In the genomic region with DNA sequence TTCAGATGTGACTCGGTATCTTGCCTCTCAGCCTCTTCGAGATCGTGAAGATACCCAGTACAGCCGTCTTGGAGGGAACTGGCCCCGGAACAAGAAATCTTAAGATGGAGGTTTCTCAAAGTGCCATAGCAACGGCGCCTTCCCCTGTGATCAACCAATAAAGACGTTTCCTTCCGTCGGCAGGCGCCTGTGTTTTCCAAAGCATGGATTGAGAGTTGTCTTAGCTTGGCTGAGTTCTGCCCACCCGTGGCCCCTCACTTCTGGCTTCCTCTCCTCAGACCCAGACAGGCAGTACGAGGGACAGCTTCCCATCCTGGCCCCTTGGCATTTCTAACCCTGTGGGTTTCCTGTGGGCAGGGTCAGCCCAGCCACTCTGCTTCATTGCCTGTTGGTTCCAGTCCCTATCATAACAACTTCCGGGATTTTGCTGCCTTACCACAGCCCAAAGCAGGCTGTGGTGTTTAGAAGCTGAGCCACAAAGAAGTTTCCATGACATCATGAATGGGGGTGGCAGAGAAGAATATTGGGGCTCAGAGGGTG, we compare ENCODE assay signal across 9 mouse cellular contexts. TPM values are rescaled to one million over a fixed set of nuclear protein-coding genes. Genes with fewer than 3 reads are reported as not detected.
DNase-seq lines count a peak whose midpoint lies in the region; ATAC-seq and TF ChIP-seq lines count a peak whose summit lies in the region.
"Had no signal": no experiment of that assay in that cellular context is flagged by ENCODE, and none has a peak within 500 bp of the region (broad histone marks: within the 10 kb centered on the region; RNA-seq: fewer than 3 reads in every experiment).

No protein-coding gene starts in this region.

- H3K4me1 ChIP-seq in embryonic facial prominence, embryonic 13.5 days, result 0 out of 2 replicates have a peak, but pooled peaks cover 2% of the 10 kb centered on the region
- H3K4me1 ChIP-seq in embryonic facial prominence, embryonic 10.5 days, result no peaks in the 10 kb centered on the region
- peaks cover 6% of the 10 kb centered on the region; the same call in 1 of the 2 replicates for H3K4me1 ChIP-seq in limb, embryonic 15.5 days
- no peaks in the 10 kb centered on the region for H3K4me1 ChIP-seq in hindbrain, postnatal 0 days (ENCODE audit: insufficient read depth, low read length)

- H3K9ac ChIP-seq in embryonic facial prominence, embryonic 13.5 days, result no peak overlapping the region
- H3K9ac ChIP-seq in limb, embryonic 15.5 days, result no peak overlapping the region
- no peak overlapping the region for H3K9ac ChIP-seq in hindbrain, postnatal 0 days (replicated peaks; ENCODE audit: low read length)

- no peak for ATAC-seq in embryonic facial prominence, embryonic 13.5 days (ENCODE audit: insufficient number of reproducible peaks, insufficient read depth, low FRiP score, low TSS enrichment, low read depth)
- ATAC-seq in limb, embryonic 15.5 days (ENCODE audit: insufficient number of reproducible peaks, low FRiP score, low TSS enrichment, low read depth), result peak; percentile 55; the same call in 1 of the 2 replicates
- ATAC-seq in hindbrain, postnatal 0 days, result no peak

- DNase-seq in embryonic facial prominence, embryonic 10.5 days (ENCODE audit: low spot score), result no peak
- DNase-seq in c-Kit-positive CD71-negative TER-119-negative erythroid progenitor cells, embryonic 14.5 days (ENCODE audit: low read depth), result peak; percentile 68
- DNase-seq in skeletal muscle tissue, adult 2 months (ENCODE audit: low read depth, low spot score), result peak; percentile 65
- no peak for DNase-seq in right cerebral cortex, adult 2 months (ENCODE audit: low spot score in 2 of 2)
- DNase-seq in hindbrain, postnatal 0 days (ENCODE audit: low spot score), result no peak
- DNase-seq in gastrocnemius, adult 8-10 months (ENCODE audit: low spot score in 2 of 2), result no peak

- H3K4me3 ChIP-seq in embryonic facial prominence, embryonic 13.5 days, result no peak overlapping the region
- no peak overlapping the region for H3K4me3 ChIP-seq in embryonic facial prominence, embryonic 10.5 days
- H3K4me3 ChIP-seq in limb, embryonic 15.5 days, result no peak overlapping the region
- no peak overlapping the region for H3K4me3 ChIP-seq in hindbrain, postnatal 0 days (ENCODE audit: low read length)

- no peak for TF ChIP-seq CTCF in hindbrain, postnatal 0 days (IDR thresholded peaks at IDR 0.05; ENCODE audit: low read depth)

- H3K27ac ChIP-seq in embryonic facial prominence, embryonic 13.5 days, result no peak overlapping the region
- H3K27ac ChIP-seq in embryonic facial prominence, embryonic 10.5 days (replicated peaks), result no peak overlapping the region
- H3K27ac ChIP-seq in limb, embryonic 15.5 days, result 0 out of 2 replicates have a peak overlapping the region, but pooled peaks have one; percentile 54
- no peak overlapping the region for H3K27ac ChIP-seq in hindbrain, postnatal 0 days

- H3K36me3 ChIP-seq in embryonic facial prominence, embryonic 13.5 days, result no peaks in the 10 kb centered on the region
- H3K36me3 ChIP-seq in embryonic facial prominence, embryonic 10.5 days (replicated peaks), result no peaks in the 10 kb centered on the region
- no peaks in the 10 kb centered on the region for H3K36me3 ChIP-seq in limb, embryonic 15.5 days
- H3K36me3 ChIP-seq in hindbrain, postnatal 0 days (ENCODE audit: insufficient read depth, low read length), result no peaks in the 10 kb centered on the region

- H3K27me3 ChIP-seq in embryonic facial prominence, embryonic 13.5 days, result peaks cover 11% of the 10 kb centered on the region; the same call in 1 of the 2 replicates
- H3K27me3 ChIP-seq in embryonic facial prominence, embryonic 10.5 days (replicated peaks; ENCODE audit: low read depth, poor library complexity, severe bottlenecking), result no peaks in the 10 kb centered on the region
- no peaks in the 10 kb centered on the region for H3K27me3 ChIP-seq in limb, embryonic 15.5 days
- no peaks in the 10 kb centered on the region for H3K27me3 ChIP-seq in hindbrain, postnatal 0 days (ENCODE audit: insufficient read depth, low read length)

- 65% methylated on average over 14 of the region's 14 CpGs for WGBS in embryonic facial prominence, embryonic 13.5 days
- 75% methylated on average over 14 of the region's 14 CpGs for WGBS in embryonic facial prominence, embryonic 10.5 days
- 48% methylated on average over 14 of the region's 14 CpGs for WGBS in limb, embryonic 15.5 days
- WGBS in hindbrain, postnatal 0 days, result 50% methylated on average over 14 of the region's 14 CpGs

- 0 out of 2 replicates have a peak overlapping the region, but pooled peaks have one; percentile 2 for H3K4me2 ChIP-seq in embryonic facial prominence, embryonic 13.5 days
- peak overlapping the region; percentile 15; the same call in 1 of the 2 replicates for H3K4me2 ChIP-seq in limb, embryonic 15.5 days
- no peak overlapping the region for H3K4me2 ChIP-seq in hindbrain, postnatal 0 days (ENCODE audit: low read depth, low read length)

- no peaks in the 10 kb centered on the region for H3K9me3 ChIP-seq in embryonic facial prominence, embryonic 13.5 days
- H3K9me3 ChIP-seq in embryonic facial prominence, embryonic 10.5 days, result no peaks in the 10 kb centered on the region
- H3K9me3 ChIP-seq in limb, embryonic 15.5 days, result no peaks in the 10 kb centered on the region
- no peaks in the 10 kb centered on the region for H3K9me3 ChIP-seq in hindbrain, postnatal 0 days (ENCODE audit: low read length)

RNA-seq across cellular contexts. Expression of gene Cd3d, which starts 4.7 kb away (rescaled TPM):
- polyA plus RNA-seq in embryonic facial prominence, embryonic 13.5 days (2015; fragmentation: Nextera tagmentation; extraction: Ambion mirVana), result not detected in 2 replicates
- polyA plus RNA-seq in embryonic facial prominence, embryonic 10.5 days (2016; fragmentation: Nextera tagmentation; extraction: Ambion mirVana), result not detected in 2 replicates
- polyA plus RNA-seq in limb, embryonic 15.5 days (2015; fragmentation: Nextera tagmentation; extraction: Ambion mirVana), result 0.28 TPM in 1 of 2 replicates, not detected in the other
- total RNA-seq in hindbrain, postnatal 0 days (2014; rRNA removed), result not detected in 2 replicates
- 0.09 TPM in 1 of 2 replicates, not detected in the other for polyA plus RNA-seq in hindbrain, postnatal 0 days (2015; fragmentation: Nextera tagmentation; extraction: Ambion mirVana)
- not detected for total RNA-seq in gastrocnemius, adult 8-10 months (2022)
- polyA plus RNA-seq: intestine, embryonic 14.5 days had no signal

RNA-seq across cellular contexts. Expression of gene Cd3g, which starts 6.1 kb away (rescaled TPM):
- 0.27 TPM in 1 of 2 replicates, not detected in the other for polyA plus RNA-seq in embryonic facial prominence, embryonic 13.5 days (2015; fragmentation: Nextera tagmentation; extraction: Ambion mirVana)
- polyA plus RNA-seq in embryonic facial prominence, embryonic 10.5 days (2016; fragmentation: Nextera tagmentation; extraction: Ambion mirVana), result not detected in 2 replicates
- polyA plus RNA-seq in limb, embryonic 15.5 days (2015; fragmentation: Nextera tagmentation; extraction: Ambion mirVana), result 0.51 and 0.76 TPM in 2 replicates
- not detected in 2 replicates for total RNA-seq in hindbrain, postnatal 0 days (2014; rRNA removed)
- not detected in 2 replicates for polyA plus RNA-seq in hindbrain, postnatal 0 days (2015; fragmentation: Nextera tagmentation; extraction: Ambion mirVana)
- total RNA-seq in gastrocnemius, adult 8-10 months (2022), result not detected

RNA-seq across cellular contexts. Expression of gene Ube4a, which starts 20.9 kb away (rescaled TPM):
- 26.4 and 30.0 TPM in 2 replicates for polyA plus RNA-seq in embryonic facial prominence, embryonic 13.5 days (2015; fragmentation: Nextera tagmentation; extraction: Ambion mirVana)
- 23.2 and 23.7 TPM in 2 replicates for polyA plus RNA-seq in embryonic facial prominence, embryonic 10.5 days (2016; fragmentation: Nextera tagmentation; extraction: Ambion mirVana)
- 23.9 and 24.8 TPM in 2 replicates for polyA plus RNA-seq in limb, embryonic 15.5 days (2015; fragmentation: Nextera tagmentation; extraction: Ambion mirVana)
- 42.9 and 44.5 TPM in 2 replicates for total RNA-seq in hindbrain, postnatal 0 days (2014; rRNA removed)
- polyA plus RNA-seq in hindbrain, postnatal 0 days (2015; fragmentation: Nextera tagmentation; extraction: Ambion mirVana), result 23.8 and 24.8 TPM in 2 replicates
- 10 to 100 TPM; 37.3 to 48.3 (median 41.4) TPM for total RNA-seq in gastrocnemius, adult 8-10 months (2022)

RNA-seq across cellular contexts. Expression of gene Cd3e, which starts 23.1 kb away (rescaled TPM):
- polyA plus RNA-seq in embryonic facial prominence, embryonic 13.5 days (2015; fragmentation: Nextera tagmentation; extraction: Ambion mirVana), result not detected in 2 replicates
- polyA plus RNA-seq in embryonic facial prominence, embryonic 10.5 days (2016; fragmentation: Nextera tagmentation; extraction: Ambion mirVana), result not detected in 2 replicates
- polyA plus RNA-seq in limb, embryonic 15.5 days (2015; fragmentation: Nextera tagmentation; extraction: Ambion mirVana), result 0.38 and 0.45 TPM in 2 replicates
- not detected in 2 replicates for total RNA-seq in hindbrain, postnatal 0 days (2014; rRNA removed)
- 0.16 and 0.20 TPM in 2 replicates for polyA plus RNA-seq in hindbrain, postnatal 0 days (2015; fragmentation: Nextera tagmentation; extraction: Ambion mirVana)
- not detected for total RNA-seq in gastrocnemius, adult 8-10 months (2022)

RNA-seq across cellular contexts. Expression of gene Mpzl2, which starts 53.3 kb away (rescaled TPM):
- 18.8 and 20.5 TPM in 2 replicates for polyA plus RNA-seq in embryonic facial prominence, embryonic 13.5 days (2015; fragmentation: Nextera tagmentation; extraction: Ambion mirVana)
- 9.7 TPM in 2 replicates for polyA plus RNA-seq in embryonic facial prominence, embryonic 10.5 days (2016; fragmentation: Nextera tagmentation; extraction: Ambion mirVana)
- polyA plus RNA-seq in limb, embryonic 15.5 days (2015; fragmentation: Nextera tagmentation; extraction: Ambion mirVana), result 41.0 and 46.0 TPM in 2 replicates
- 2.0 and 4.1 TPM in 2 replicates for total RNA-seq in hindbrain, postnatal 0 days (2014; rRNA removed)
- 3.0 and 4.1 TPM in 2 replicates for polyA plus RNA-seq in hindbrain, postnatal 0 days (2015; fragmentation: Nextera tagmentation; extraction: Ambion mirVana)
- under 1 TPM; 0.17 to 0.51 (median 0.20) TPM for total RNA-seq in gastrocnemius, adult 8-10 months (2022)

Comparison
In these comparisons a context has a peak if more than half of its experiments do, and no peak if none do; other contexts are left out.
1. DNase-seq: peak in c-Kit-positive CD71-negative TER-119-negative erythroid progenitor cells, embryonic 14.5 days (single experiment) and skeletal muscle tissue, adult 2 months (single experiment); none in embryonic facial prominence, embryonic 10.5 days (single experiment), right cerebral cortex, adult 2 months (0 of 2), hindbrain, postnatal 0 days (single experiment) and gastrocnemius, adult 8-10 months (0 of 2).